Mouse (Mus musculus) lung, postnatal 14 days (tissue): ENCODE data around the gene Cep290.
"Not testable (repeated sequence)": the region's sequence is repeated elsewhere in the genome, so short reads cannot be mapped to it uniquely, and the experiment has no call there.

Source experiments
- DNase-seq: peaks from one replicate; pipeline ENCODE4 v3.0.0; 2021

Cep290 gene

GRCm38 (mm10) chr10:100487097-100487978, at the start of gene Cep290, which contains the start of gene Tmtc3:
Cep290 (plus strand) TSS chr10:100487558.
Tmtc3 (minus strand) TSS chr10:100487350.
- peak; percentile 90 for DNase-seq

- no peak for DNase-seq
Measured at GRCm38 (mm10) chr10:100449394-100449793, 38.0 kb upstream of the Cep290 start.

- no peak for DNase-seq
Measured at GRCm38 (mm10) chr10:100460515-100460914, 26.8 kb upstream of the Cep290 start.

- DNase-seq: no peak
Measured at GRCm38 (mm10) chr10:100475040-100475439, 12.3 kb upstream of the Cep290 start.

GRCm38 (mm10) chr10:100479538-100479937, 7.8 kb upstream of the Cep290 start:
- no peak for DNase-seq

GRCm38 (mm10) chr10:100486701-100487096, 659 bp upstream of the Cep290 start:
- DNase-seq: no peak

- peak; percentile 39 for DNase-seq
Measured at GRCm38 (mm10) chr10:100491916-100492315, 4.6 kb downstream of the Cep290 start.

- DNase-seq: no peak
Measured at GRCm38 (mm10) chr10:100498309-100498708, 11.0 kb downstream of the Cep290 start.

GRCm38 (mm10) chr10:100508170-100508569, 20.8 kb downstream of the Cep290 start:
- no peak for DNase-seq

GRCm38 (mm10) chr10:100521617-100522016, 34.3 kb downstream of the Cep290 start:
- DNase-seq: no peak

GRCm38 (mm10) chr10:100522330-100522729, 35.0 kb downstream of the Cep290 start:
- DNase-seq: no peak

- no peak for DNase-seq
Measured at GRCm38 (mm10) chr10:100524499-100525390, 37.4 kb downstream of the Cep290 start.

GRCm38 (mm10) chr10:100556566-100557175, 69.3 kb downstream of the Cep290 start:
- DNase-seq: no peak

GRCm38 (mm10) chr10:100560194-100560883, 73.0 kb downstream of the Cep290 start:
- not testable (repeated sequence) for DNase-seq

- DNase-seq: no peak
Measured at GRCm38 (mm10) chr10:100564112-100564511, 76.8 kb downstream of the Cep290 start.

GRCm38 (mm10) chr10:100571707-100572106, 84.3 kb downstream of the Cep290 start:
- no peak for DNase-seq

- no peak for DNase-seq
Measured at GRCm38 (mm10) chr10:100574505-100575149, 87.3 kb downstream of the Cep290 start.

GRCm38 (mm10) chr10:100575294-100575693, 87.9 kb downstream of the Cep290 start:
- no peak for DNase-seq

GRCm38 (mm10) chr10:100584178-100584577, 96.8 kb downstream of the Cep290 start:
- DNase-seq: no peak

- DNase-seq: no peak
Measured at GRCm38 (mm10) chr10:100588524-100588923, 101.2 kb downstream of the Cep290 start.

GRCm38 (mm10) chr10:100588932-100589388, 101.6 kb downstream of the Cep290 start:
- DNase-seq: peak; percentile 92

- DNase-seq: no peak
Measured at GRCm38 (mm10) chr10:100590323-100590722, 103.0 kb downstream of the Cep290 start, which contains the start of the genes 4930430F08Rik and 1700017N19Rik. 4930430F08Rik (minus strand) TSS chr10:100590423. 1700017N19Rik (plus strand) TSS chr10:100590484.
